Mouse (Mus musculus) erythroblast, embryonic 14.5 days (primary cell): Measurements from ENCODE around the gene Abr. TPM values are rescaled to one million over a fixed set of nuclear protein-coding genes. Genes with fewer than 3 reads are reported as not detected.

ENCODE experiments used
- H3K27me3 ChIP-seq: 2 replicates; pipeline ENCODE4 v1.6.1; 2012; ENCODE audit warnings: inconsistent platforms; ENCODE audit not compliant: control insufficient read depth
- H3K36me3 ChIP-seq: 2 replicates; pipeline ENCODE4 v1.6.1; 2012; ENCODE audit warnings: mild to moderate bottlenecking, inconsistent platforms; ENCODE audit not compliant: control insufficient read depth
- H3K4me1 ChIP-seq: 2 replicates; pipeline ENCODE4 v1.6.1; 2012; ENCODE audit warnings: inconsistent platforms; ENCODE audit not compliant: control insufficient read depth
- H3K4me3 ChIP-seq: replicated peaks from 2 replicates; pipeline ENCODE3; 2012; ENCODE audit warnings: moderate library complexity, mild to moderate bottlenecking, inconsistent platforms
- H3K9me3 ChIP-seq: 2 replicates; pipeline ENCODE4 v1.6.1; 2012; ENCODE audit warnings: low read length, inconsistent platforms, mixed read lengths; ENCODE audit not compliant: control insufficient read depth
- GATA1 ChIP-seq: IDR thresholded peaks from 2 replicates; pipeline ENCODE4 v1.6.1; 2012; ENCODE audit warnings: low read length, inconsistent platforms, mixed read lengths
- TAL1 ChIP-seq: IDR thresholded peaks from 3 replicates; pipeline ENCODE4 v1.6.1; 2012; ENCODE audit warnings: low read length, inconsistent platforms, mixed read lengths
- polyA plus RNA-seq: library from polyadenylated mRNA; stranded (reverse); fragments of >175 nt; gene quantifications from 2 replicates; pipeline ENCODE4 v1.2.3, GENCODE M21; 2012

Gene Abr
- polyA plus RNA-seq, 1 experiment, result 0.03 TPM

DNA sequence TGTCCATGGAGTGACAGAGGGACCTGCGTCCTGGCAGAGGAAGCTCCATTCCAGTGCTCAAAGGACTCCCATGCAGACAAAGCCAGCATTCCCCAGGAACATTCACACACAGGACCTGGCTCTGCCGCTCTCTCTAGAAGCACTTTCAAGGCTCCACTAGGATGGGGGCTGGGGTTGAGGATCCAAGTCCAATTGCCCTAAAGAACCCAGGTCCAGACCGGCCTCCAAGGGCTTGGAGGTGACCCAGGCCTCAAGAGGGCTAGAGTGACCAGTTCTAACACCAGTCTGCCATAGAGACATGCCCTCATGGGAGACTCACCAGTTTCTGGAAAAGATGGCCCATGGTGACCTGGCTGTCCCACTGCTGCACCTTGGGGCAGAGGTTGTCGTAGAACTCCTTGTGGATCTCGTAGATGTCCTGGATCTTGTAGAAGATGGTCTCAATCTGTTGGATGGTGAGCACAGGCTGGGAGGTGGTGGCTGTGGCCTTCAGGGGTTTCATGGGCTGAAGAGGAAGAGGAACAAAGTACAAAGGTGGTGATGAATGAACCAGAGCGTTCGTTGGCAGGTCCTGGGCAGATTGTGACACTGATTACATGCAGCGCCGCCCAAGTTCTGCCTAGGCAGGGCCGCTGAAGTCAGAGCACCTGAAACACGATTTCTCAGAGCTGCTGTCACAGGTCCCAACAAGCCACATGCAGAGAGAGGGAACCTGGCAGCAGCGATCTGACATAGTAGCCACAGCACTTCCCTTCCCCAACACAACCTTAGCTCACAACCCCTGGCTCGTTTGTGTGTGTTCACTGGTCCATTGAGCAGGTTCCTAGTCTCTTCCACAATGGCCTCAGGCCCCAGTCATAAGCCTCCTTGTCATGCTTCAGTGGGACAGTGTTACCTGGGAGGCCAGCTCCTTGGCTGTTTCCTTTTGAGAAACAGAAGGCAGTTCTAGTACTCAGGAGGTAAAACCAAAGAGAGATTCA, 143.1 kb downstream of the Abr start:
- no peaks in the 10 kb centered on the region for H3K27me3 ChIP-seq
- H3K9me3 ChIP-seq, result no peaks in the 10 kb centered on the region
- no peaks in the 10 kb centered on the region for H3K36me3 ChIP-seq
- peaks cover 7% of the 10 kb centered on the region for H3K4me1 ChIP-seq
- TF ChIP-seq TAL1 (no peak), GATA1 (no peak)
- H3K4me3 ChIP-seq, result no peak overlapping the region

DNA sequence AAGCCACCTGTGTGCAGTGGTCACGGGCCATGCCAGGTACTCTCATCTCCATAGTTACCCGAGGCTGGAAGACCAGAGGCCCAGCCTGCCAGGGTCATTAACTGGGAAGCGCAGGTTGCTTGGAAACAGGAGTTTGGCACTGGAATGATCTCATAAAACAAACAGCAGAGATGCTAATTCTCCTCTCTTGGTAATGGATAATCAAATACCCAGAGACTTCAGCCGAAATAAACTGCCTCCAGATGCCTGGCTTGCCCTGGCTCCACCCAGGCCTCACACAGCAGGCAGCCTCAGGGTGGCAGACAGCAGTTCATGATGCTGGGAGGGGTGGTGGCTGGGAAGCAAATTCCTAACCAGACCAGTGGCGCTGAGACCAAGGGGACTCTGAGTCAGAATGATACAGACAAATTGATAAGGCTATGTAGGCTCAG, 145.0 kb downstream of the Abr start:
- no peaks in the 10 kb centered on the region for H3K27me3 ChIP-seq
- no peak for TF ChIP-seq TAL1
- no peak for TF ChIP-seq GATA1
- no peak overlapping the region for H3K4me3 ChIP-seq
- no peaks in the 10 kb centered on the region for H3K4me1 ChIP-seq
- no peaks in the 10 kb centered on the region for H3K9me3 ChIP-seq
- H3K36me3 ChIP-seq, result no peaks in the 10 kb centered on the region

DNA sequence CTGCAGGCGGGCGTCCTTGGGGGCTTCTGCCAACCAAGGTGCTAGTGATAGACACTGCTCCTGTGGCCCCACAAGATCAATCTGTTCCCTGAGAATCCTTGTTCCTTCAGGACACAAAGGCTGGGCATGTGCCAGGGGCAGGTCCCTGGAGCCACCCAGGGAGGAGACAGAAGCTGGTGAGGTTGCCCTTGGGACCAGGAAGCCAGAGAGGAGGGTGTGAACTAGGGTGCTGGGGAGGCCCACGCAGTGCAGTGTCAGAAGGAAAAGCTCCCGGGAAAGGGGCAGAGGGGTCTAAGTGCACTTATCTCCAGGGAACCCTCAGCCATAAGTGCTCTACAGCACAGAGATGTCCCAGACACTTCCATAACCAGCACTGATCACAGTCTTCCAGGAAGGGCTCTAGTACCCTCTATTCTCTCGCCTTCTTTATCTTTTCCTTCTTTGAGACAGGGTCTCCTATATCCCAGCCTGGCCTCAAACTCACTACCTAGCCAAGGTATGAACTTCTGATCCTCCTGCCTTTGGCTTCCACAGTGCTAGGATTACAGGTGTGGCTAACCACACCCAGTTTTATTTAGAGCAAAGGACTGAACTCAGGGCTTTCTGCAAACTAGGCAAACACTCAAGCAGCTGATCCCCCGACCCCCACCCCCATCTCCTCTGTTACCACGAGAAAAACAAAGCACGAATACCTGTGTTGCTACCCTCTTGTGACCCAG, 145.6 kb downstream of the Abr start:
- H3K36me3 ChIP-seq, result no peaks in the 10 kb centered on the region
- TF ChIP-seq GATA1, result no peak
- no peak for TF ChIP-seq TAL1
- H3K4me3 ChIP-seq, result no peak overlapping the region
- H3K27me3 ChIP-seq, result no peaks in the 10 kb centered on the region
- no peaks in the 10 kb centered on the region for H3K9me3 ChIP-seq
- no peaks in the 10 kb centered on the region for H3K4me1 ChIP-seq

DNA sequence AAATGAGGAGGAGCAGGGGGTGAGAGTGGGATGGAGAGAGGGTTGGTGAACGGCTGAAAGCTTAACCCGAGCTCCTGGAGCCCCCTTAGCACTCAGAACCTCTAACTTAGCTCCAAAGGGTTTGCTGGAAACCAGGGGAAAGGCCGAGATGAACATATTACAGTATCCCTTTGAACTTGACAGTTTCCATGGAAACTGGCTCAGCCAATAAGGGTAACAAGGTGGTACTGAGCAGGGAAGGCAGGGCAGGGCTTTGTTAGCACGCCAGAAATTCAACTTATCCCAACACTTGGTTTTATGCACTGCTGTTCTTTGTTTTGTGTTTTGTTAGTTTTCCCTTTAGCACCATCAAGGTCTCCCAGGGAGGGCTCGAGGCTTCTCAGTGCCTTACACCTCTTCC, 149.5 kb downstream of the Abr start:
- Histone ChIP-seq H3K36me3 (no peaks in the 10 kb centered on the region), H3K4me3 (no peak overlapping the region), H3K4me1 (no peaks in the 10 kb centered on the region), H3K9me3 (no peaks in the 10 kb centered on the region), H3K27me3 (no peaks in the 10 kb centered on the region)
- TF ChIP-seq GATA1 (no peak), TAL1 (no peak)

- TF ChIP-seq GATA1 (no peak), TAL1 (no peak)
- no peaks in the 10 kb centered on the region for H3K4me1 ChIP-seq
- no peaks in the 10 kb centered on the region for H3K36me3 ChIP-seq
- no peaks in the 10 kb centered on the region for H3K9me3 ChIP-seq
- H3K27me3 ChIP-seq, result no peaks in the 10 kb centered on the region
- no peak overlapping the region for H3K4me3 ChIP-seq
Measured at GRCm38 (mm10) chr11:76469311-76469998, 152.7 kb downstream of the Abr start.

- Histone ChIP-seq H3K4me1 (no peaks in the 10 kb centered on the region), H3K36me3 (no peaks in the 10 kb centered on the region), H3K9me3 (no peaks in the 10 kb centered on the region), H3K27me3 (no peaks in the 10 kb centered on the region), H3K4me3 (no peak overlapping the region)
- TF ChIP-seq TAL1 (no peak), GATA1 (no peak)
Measured at GRCm38 (mm10) chr11:76468347-76468746, 153.8 kb downstream of the Abr start.

DNA sequence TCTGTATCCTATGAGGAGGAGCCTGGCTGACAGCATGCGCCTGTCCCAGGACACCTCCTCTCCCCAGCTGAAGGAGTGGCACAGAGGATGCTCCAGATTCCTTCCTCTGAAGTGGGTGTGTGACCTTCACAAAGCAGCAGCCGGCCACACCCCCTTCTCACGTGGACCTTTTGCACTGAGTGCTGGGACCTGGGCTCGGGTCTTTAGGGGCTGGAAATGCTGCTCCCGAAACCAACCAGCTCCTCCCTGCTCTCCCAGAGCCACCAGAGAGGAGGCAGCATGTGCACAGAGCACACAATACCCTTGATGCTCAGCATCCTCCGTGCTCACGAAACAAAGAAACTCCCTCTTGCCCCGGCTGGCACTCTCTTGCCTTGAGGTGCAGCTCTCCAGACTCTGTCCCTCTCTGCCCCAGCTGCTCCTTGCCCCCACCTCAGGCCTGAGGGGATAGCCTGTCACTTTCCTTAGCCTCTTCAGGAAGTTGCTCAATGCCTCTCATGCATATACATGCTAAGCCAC, 154.6 kb downstream of the Abr start:
- TF ChIP-seq GATA1 (no peak), TAL1 (no peak)
- H3K4me3 ChIP-seq, result no peak overlapping the region
- no peaks in the 10 kb centered on the region for H3K9me3 ChIP-seq
- H3K36me3 ChIP-seq, result no peaks in the 10 kb centered on the region
- H3K27me3 ChIP-seq, result no peaks in the 10 kb centered on the region
- H3K4me1 ChIP-seq, result no peaks in the 10 kb centered on the region

DNA sequence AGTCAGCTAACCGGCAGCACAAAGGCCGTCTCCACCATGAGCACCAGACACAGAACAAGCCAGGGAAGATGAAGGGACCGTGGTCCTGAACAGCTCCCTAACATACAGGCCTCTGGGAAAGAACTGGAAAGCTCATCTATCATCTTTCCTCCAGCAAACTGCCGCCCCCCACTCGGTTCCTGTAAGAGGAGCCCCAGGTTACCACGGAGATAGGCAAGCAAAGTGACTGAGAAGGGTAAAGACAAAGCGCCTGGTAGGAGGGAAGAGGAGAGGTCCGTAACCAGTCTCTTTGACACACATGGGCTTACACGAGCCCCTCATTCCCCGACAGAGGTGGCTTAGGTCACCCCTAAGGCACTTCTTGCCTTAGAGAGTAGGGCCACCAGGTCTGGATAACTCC, 155.0 kb downstream of the Abr start:
- H3K4me3 ChIP-seq, result no peak overlapping the region
- H3K9me3 ChIP-seq, result no peaks in the 10 kb centered on the region
- no peaks in the 10 kb centered on the region for H3K36me3 ChIP-seq
- H3K4me1 ChIP-seq, result no peaks in the 10 kb centered on the region
- TF ChIP-seq TAL1, result no peak
- no peak for TF ChIP-seq GATA1
- H3K27me3 ChIP-seq, result no peaks in the 10 kb centered on the region
